Mouse (Mus musculus) bone marrow macrophage, adult 2 months (primary cell): ENCODE data around the gene Prkar2a.

Experiments used
- CTCF ChIP-seq: IDR thresholded peaks from 2 replicates; pipeline ENCODE4 v1.5.1; 2012; ENCODE audit warnings: low read depth, mild to moderate bottlenecking, low read length, moderate library complexity
- POLR2A ChIP-seq: IDR thresholded peaks from 2 replicates; pipeline ENCODE4 v1.6.1; 2012; ENCODE audit warnings: mild to moderate bottlenecking, low read depth, low read length, borderline replicate concordance

DNA sequence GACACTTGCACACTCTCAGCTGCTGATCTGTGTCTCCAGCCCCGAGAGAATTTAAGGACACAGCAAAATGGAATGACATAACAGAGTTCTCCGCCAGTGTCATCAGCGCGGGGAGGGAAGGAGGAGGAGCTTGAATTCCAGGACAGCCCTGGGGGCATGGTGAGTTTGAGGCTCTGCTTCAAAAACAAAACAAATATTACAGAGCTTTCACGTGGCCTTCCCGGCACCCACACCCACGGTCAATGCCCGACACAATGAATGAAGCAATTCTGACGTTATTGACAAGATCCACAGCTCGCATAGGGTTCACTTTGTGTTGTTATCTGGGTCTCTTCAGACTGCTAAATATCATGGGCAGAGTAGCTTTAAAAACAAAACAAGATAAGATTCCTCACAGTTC is 75.9 kb downstream of the Prkar2a start:
- TF ChIP-seq CTCF: no peak
- TF ChIP-seq POLR2A: no peak
